Mouse (Mus musculus) spleen, postnatal 10 days (tissue): Measurements from ENCODE around the gene Gm16867.
"Not testable (repeated sequence)": the region's sequence is repeated elsewhere in the genome, so short reads cannot be mapped to it uniquely, and the experiment has no call there.

Source experiments
- DNase-seq, 2 experiments: peaks; one replicate each; pipeline ENCODE4 v3.0.0; 2021 to 2022; ENCODE audit warnings: low spot score in 2 of 2

The Gm16867 gene

DNA sequence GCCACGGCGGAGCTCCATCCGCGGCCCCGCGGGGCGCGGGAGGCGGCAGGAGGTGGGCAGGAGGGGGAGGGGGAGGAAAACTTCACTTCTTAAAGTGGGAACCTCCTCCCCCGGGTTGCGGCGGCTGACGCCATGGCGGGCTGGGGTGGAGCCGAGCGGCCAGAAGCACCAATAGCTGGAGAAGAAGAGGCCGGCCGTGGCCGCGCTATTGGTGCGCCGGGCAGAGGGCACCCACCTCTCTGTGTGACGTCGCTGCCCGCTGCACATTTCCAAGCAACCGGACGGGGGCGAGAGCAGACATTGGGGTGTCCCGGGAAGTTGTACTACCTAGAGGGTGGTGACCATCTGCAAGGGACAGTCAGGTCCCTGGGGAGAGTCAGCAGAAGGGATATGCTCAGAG, at the start of gene Gm16867:
Gm16867 (minus strand) TSS at position 189 of the 400 bp plus-strand sequence.
- not testable (repeated sequence) for DNase-seq

GRCm38 (mm10) chr14:69547310-69547709, 44.1 kb upstream of the Gm16867 start:
- not testable (repeated sequence) for DNase-seq

GRCm38 (mm10) chr14:69545052-69545451, 41.9 kb upstream of the Gm16867 start:
- not testable (repeated sequence) for DNase-seq

DNA sequence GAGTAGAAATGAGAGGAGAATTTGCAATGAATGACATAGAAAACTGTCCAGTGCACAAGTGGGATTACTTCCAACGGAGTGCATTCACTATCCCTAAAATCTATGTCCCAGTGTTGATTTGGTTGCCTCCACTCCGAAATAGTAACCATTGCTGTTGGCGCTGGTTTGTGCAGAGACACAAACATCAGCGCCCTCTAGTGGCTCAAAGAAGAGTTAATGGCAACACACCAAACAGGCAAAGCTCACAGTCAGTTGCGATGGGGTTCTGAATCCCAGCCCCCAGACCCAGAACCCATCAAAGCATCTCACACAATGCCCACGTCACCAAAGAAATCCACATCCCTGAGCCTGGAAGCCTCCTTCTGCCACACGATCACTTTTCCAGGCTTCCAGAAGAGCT, 40.9 kb upstream of the Gm16867 start:
- not testable (repeated sequence) for DNase-seq

DNA sequence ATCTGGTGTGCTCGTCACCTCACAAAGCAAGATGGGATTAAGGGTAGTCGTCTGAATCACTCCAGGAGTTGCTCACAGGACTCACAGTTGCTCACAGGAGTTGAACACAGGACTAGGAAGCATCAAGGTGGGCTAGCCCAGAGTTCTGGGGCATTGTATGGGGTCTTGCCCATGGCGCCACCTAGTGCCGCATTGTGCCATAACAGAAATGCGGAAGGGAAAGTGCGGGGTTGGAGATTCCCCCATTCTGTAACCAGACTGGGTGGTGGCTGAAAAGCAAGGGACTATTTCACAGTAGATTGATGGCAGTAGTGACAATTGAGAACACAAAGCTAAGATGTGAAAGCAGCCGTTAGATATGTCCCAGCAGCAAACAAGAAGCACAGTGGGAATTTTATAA, 39.5 kb upstream of the Gm16867 start:
- DNase-seq, result not testable (repeated sequence)

- not testable (repeated sequence) for DNase-seq
Observed at GRCm38 (mm10) chr14:69540113-69540512, 37.0 kb upstream of the Gm16867 start.

GRCm38 (mm10) chr14:69536539-69536938, 33.4 kb upstream of the Gm16867 start:
- not testable (repeated sequence) for DNase-seq

DNA sequence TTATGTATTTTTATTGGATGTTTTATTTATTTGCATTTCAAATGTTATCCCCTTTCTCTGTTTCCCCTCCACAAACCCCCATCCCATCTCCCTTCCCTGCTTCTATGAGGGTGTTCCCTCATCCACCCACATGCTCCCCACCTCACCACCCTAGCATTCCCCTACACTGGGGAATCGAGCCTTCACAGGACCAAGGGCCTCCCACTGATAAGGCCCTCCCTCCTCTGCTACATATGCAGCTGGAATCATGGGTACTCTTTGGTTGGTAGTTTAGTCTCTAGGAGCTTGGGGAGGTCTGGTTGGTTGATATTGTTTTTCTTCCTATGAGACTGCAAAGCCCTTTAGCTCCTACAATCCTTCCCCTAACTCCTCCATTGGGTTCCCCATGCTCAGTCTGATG, 23.0 kb upstream of the Gm16867 start:
- DNase-seq, result not testable (repeated sequence)

DNA sequence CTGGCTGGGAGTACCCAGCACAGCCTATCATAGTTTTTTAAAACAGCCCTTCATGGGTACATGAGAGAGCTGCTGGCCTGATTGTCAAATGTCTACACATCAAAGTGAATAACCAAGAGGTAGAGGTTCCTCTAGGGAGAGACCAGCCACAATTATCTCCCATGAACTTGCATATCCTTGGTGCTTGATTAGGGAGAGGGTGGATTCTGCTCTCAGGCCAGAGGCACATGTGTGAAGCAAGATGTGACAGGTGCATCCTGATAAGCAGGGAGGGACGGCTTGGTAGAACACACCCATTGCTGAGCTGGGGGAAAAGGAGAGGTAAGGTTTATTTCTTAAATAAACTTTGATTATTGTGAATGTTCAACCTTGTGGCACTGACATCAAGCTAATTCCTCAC, 19.8 kb upstream of the Gm16867 start:
- DNase-seq, result not testable (repeated sequence)

GRCm38 (mm10) chr14:69520810-69521209, 17.6 kb upstream of the Gm16867 start:
- not testable (repeated sequence) for DNase-seq

GRCm38 (mm10) chr14:69512449-69512848, 9.3 kb upstream of the Gm16867 start, which contains the start of gene Gm27179:
Gene Gm27179 (minus strand): TSS chr14:69512549.
- DNase-seq, result not testable (repeated sequence)

DNA sequence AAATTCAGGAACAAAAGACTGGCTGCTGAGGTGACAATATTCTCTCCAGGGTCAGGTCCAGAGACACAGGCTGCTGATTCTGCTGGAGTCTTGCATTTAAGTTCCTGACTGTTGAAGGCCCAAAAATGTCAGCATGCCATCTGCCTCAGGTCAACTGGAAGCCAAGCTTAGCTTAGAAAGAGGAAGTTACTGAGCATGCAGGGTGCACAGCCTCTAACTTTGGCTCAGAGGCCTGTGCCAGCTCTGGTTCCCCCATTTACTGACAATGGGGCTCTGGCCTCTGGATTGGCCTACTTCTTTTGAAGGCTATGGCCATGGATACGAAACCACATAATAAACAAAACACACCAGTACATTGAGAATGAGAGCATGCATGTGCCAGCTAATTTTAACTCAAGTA, 3.8 kb upstream of the Gm16867 start:
- DNase-seq, result not testable (repeated sequence)

GRCm38 (mm10) chr14:69502440-69503150, 567 bp downstream of the Gm16867 start:
- DNase-seq, result not testable (repeated sequence)

DNA sequence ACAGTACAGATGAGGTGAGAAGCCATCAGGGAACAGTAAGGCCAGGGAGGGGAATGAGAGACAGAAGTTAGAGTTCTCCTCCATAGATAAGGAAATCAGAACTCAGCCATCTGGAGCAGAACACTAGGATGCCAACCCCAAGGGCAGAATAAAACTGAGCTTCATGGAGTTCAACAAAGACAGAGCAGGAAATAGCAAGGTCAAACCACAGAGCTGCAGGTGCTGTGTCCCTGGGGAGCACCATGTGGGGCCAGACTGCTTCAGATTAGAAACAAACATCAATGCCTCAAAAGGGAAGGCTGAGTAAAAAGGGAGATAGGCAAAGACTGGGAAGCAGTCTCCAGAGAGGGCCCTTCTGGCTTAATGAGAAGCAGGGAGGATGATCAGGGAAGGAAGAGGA, 6.9 kb downstream of the Gm16867 start:
- DNase-seq, result not testable (repeated sequence)

- not testable (repeated sequence) for DNase-seq
Observed at GRCm38 (mm10) chr14:69494946-69495345, 8.2 kb downstream of the Gm16867 start.

GRCm38 (mm10) chr14:69494522-69494921, 8.6 kb downstream of the Gm16867 start:
- DNase-seq, result not testable (repeated sequence)

DNA sequence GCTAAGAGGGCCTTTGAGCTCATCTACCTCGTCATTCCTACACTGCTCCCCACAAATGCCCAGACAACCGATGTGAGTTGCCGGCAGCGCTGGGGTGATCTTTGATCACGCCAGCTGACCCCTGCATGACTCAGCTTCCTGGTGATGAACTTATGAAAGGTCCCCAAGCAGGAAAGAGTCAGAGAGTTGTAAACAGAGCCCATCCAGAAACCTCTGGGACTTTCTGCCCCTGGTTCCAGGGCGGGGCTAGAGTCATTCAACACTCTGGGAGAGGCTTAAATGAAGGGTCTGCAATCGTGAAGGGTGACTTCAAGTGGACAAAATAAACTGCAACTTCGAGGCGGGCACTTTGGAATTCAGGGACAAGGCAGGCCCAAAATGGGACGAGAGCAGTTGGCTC, 15.2 kb downstream of the Gm16867 start:
- DNase-seq, result not testable (repeated sequence)

DNA sequence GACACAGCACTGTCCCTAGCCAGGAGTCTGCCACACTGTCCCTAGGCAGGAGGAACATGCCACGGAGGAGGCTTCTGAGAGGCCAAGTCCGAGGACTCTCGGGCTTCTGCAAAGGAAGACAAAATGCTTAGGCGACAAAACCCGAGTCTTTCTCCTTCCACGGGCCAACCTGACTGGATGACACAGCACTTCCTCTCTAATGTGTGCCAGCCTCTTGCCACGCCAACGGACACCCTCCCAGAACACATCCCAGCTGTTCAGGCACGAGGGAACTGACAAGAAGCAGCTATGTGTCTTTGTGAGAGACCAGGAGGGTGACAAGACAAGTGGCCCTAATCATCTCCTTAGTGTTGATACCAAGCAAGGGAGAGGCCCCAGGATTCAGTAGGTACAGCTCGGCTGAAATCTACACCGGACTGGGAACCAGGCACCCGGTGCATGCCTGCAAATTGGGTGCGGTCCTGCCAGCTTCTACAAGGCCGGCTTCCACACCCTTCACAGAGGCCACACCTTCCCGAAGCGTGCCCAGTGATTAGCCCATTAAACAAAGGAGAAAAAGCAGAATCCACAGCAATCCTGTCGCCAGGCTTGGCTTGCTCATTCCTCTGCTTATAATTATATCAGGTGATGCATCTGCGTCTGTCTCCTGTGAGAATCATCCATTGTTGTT, 17.6 kb downstream of the Gm16867 start:
- not testable (repeated sequence) for DNase-seq

GRCm38 (mm10) chr14:69473941-69474646, 29.1 kb downstream of the Gm16867 start:
- not testable (repeated sequence) for DNase-seq

DNA sequence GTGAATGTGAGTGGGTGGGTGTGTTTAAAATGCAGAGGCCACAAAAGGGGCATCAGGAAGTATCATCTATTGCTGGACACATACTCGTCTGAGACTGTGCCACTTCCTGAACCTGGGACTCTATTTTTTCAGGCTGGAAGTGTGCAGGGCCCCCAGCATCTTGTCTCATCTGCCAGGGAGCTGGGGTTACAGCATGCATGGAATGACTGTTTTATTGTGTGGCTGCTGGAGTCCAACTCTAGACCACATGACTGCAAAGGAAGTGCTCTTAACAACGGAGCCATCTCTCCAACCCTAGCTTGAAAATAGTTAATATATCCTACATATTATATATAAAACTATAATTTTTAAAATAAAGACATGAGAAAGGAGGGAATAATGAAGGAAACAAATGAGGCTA, 29.8 kb downstream of the Gm16867 start:
- not testable (repeated sequence) for DNase-seq

- DNase-seq, result not testable (repeated sequence)
Observed at GRCm38 (mm10) chr14:69470122-69470708, 32.9 kb downstream of the Gm16867 start.
